Mouse (Mus musculus) stomach, postnatal 0 days (tissue): ENCODE data around the gene Naa15. TPM values are rescaled to one million over a fixed set of nuclear protein-coding genes. Genes with fewer than 3 reads are reported as not detected.

ENCODE experiments used
- ATAC-seq: fragments of 200-750 bp; cut with Nextera tagmentation; 2 replicates; pipeline ENCODE4 v1.8.0; 2017; ENCODE audit not compliant: low FRiP score, low TSS enrichment
- DNase-seq: peaks from one replicate; pipeline ENCODE4 v3.0.0-alpha.2; 2016; ENCODE audit warnings: low spot score
- H3K27ac ChIP-seq: fragments of 300-500 bp; sonication (generic); replicated peaks from 2 replicates; pipeline ENCODE4 v1.5.1; 2014; ENCODE audit warnings: mild to moderate bottlenecking, control low read depth
- H3K27me3 ChIP-seq: fragments of 300-500 bp; sonication (generic); 2 replicates; pipeline ENCODE4 v1.6.1; 2014; ENCODE audit warnings: low read length; ENCODE audit not compliant: control insufficient read depth, insufficient read depth
- H3K36me3 ChIP-seq: fragments of 300-500 bp; sonication (generic); 2 replicates; pipeline ENCODE4 v1.6.1; 2014; ENCODE audit warnings: low read length, mixed read lengths; ENCODE audit not compliant: control insufficient read depth, insufficient read depth
- H3K4me1 ChIP-seq: fragments of 300-500 bp; sonication (generic); replicated peaks from 2 replicates; pipeline ENCODE4 v1.6.1; 2014; ENCODE audit warnings: antibody characterized with exemption; ENCODE audit not compliant: control insufficient read depth, insufficient read depth
- H3K4me2 ChIP-seq: fragments of 300-500 bp; sonication (generic); replicated peaks from 2 replicates; pipeline ENCODE4 v1.6.1; 2014; ENCODE audit warnings: low read depth, mild to moderate bottlenecking, control low read depth, moderate library complexity
- H3K4me3 ChIP-seq: fragments of 300-500 bp; sonication (generic); 2 replicates; pipeline ENCODE4 v1.5.1; 2014; ENCODE audit warnings: low read depth, low read length, control low read depth
- H3K9ac ChIP-seq: fragments of 300-500 bp; sonication (generic); 2 replicates; pipeline ENCODE4 v1.6.1; 2014; ENCODE audit warnings: mild to moderate bottlenecking, low read length, control low read depth, mixed read lengths
- H3K9me3 ChIP-seq: fragments of 300-500 bp; sonication (generic); 2 replicates; pipeline ENCODE4 v1.6.1; 2016; ENCODE audit warnings: low read length; ENCODE audit not compliant: control insufficient read depth
- CTCF ChIP-seq: IDR thresholded peaks from 2 replicates; pipeline ENCODE4 v1.5.1; 2016; ENCODE audit warnings: antibody characterized with exemption, low read depth, mild to moderate bottlenecking, moderate library complexity
- EP300 ChIP-seq: optimal IDR thresholded peaks from 2 replicates; pipeline ENCODE3; 2016; ENCODE audit warnings: antibody characterized with exemption
- WGBS: fragments of 180-500 bp; shearing (Covaris S2); extraction: QIAGEN DNeasy Blood & Tissue Kit; methylation state at CpG from one replicate; pipeline ENCODE4 v1.1.7; 2014; 5-methylcytosine and 5-hydroxymethylcytosine counted together
- polyA plus RNA-seq: library from polyadenylated mRNA; unstranded; fragments of >200 nt; fragmentation: Nextera tagmentation; extraction: Ambion mirVana; gene quantifications from 2 replicates; pipeline ENCODE4 v1.2.1, GENCODE M21; 2015

Gene Naa15
- polyA plus RNA-seq, 1 experiment from 2014 or later, result 19.0 TPM

GRCm38 (mm10) chr3:51416364-51417134 is 1.6 kb downstream of the Naa15 start:
- WGBS, result under 1% methylated on average over 62 of the region's 68 CpGs
- H3K4me2 ChIP-seq, result peak overlapping the region; percentile 84
- 0 out of 2 replicates have a peak, but pooled peaks cover 4% of the 10 kb centered on the region for H3K4me1 ChIP-seq
- TF ChIP-seq CTCF, result no peak
- no peak for TF ChIP-seq EP300
- H3K4me3 ChIP-seq, result peak overlapping the region; percentile 97
- peak overlapping the region; percentile 98 for H3K27ac ChIP-seq
- peak; percentile 58 for ATAC-seq
- no peaks in the 10 kb centered on the region for H3K36me3 ChIP-seq
- DNase-seq, result peak; percentile 60
- no peaks in the 10 kb centered on the region for H3K9me3 ChIP-seq
- H3K9ac ChIP-seq, result peak overlapping the region; percentile 97
- no peaks in the 10 kb centered on the region for H3K27me3 ChIP-seq

- no peaks in the 10 kb centered on the region for H3K36me3 ChIP-seq
- 6% methylated on average over 8 of the region's 8 CpGs for whole genome bisulfite sequencing
- no peak for DNase-seq
Measured at GRCm38 (mm10) chr3:51417135-51417458, 2.1 kb downstream of the Naa15 start.

GRCm38 (mm10) chr3:51417485-51417884 is 2.5 kb downstream of the Naa15 start:
- no peak overlapping the region for H3K9ac ChIP-seq

More at GRCm38 (mm10) chr3:51417135-51417458, 2.1 kb downstream of the Naa15 start:
- no peak for ATAC-seq
- H3K4me3 ChIP-seq, result peak overlapping the region; percentile 97
- TF ChIP-seq EP300 (no peak), CTCF (no peak)
- H3K27me3 ChIP-seq, result no peaks in the 10 kb centered on the region
- peak overlapping the region; percentile 98 for H3K27ac ChIP-seq
- H3K4me1 ChIP-seq, result 0 out of 2 replicates have a peak, but pooled peaks cover 4% of the 10 kb centered on the region
- H3K9me3 ChIP-seq, result no peaks in the 10 kb centered on the region
- peak overlapping the region; percentile 97 for H3K9ac ChIP-seq
- peak overlapping the region; percentile 84 for H3K4me2 ChIP-seq

GRCm38 (mm10) chr3:51417966-51418365 is 3.0 kb downstream of the Naa15 start:
- no peak overlapping the region for H3K4me2 ChIP-seq
- H3K27me3 ChIP-seq, result no peaks in the 10 kb centered on the region
- no peak overlapping the region for H3K27ac ChIP-seq
- no peak overlapping the region for H3K9ac ChIP-seq
- DNase-seq, result no peak
- H3K4me3 ChIP-seq, result no peak overlapping the region
- no peaks in the 10 kb centered on the region for H3K36me3 ChIP-seq
- H3K9me3 ChIP-seq, result no peaks in the 10 kb centered on the region
- no peak for ATAC-seq
- TF ChIP-seq CTCF (no peak), EP300 (no peak)
- WGBS, result 43% methylated on average over 2 of the region's 2 CpGs
- H3K4me1 ChIP-seq, result 0 out of 2 replicates have a peak, but pooled peaks cover 4% of the 10 kb centered on the region

More at GRCm38 (mm10) chr3:51417485-51417884, 2.5 kb downstream of the Naa15 start:
- Histone ChIP-seq H3K9me3 (no peaks in the 10 kb centered on the region), H3K27ac (no peak overlapping the region), H3K4me2 (peak overlapping the region; percentile 84), H3K4me3 (peak overlapping the region; percentile 97; the same call in 1 of the 2 replicates), H3K4me1 (0 out of 2 replicates have a peak, but pooled peaks cover 4% of the 10 kb centered on the region), H3K27me3 (no peaks in the 10 kb centered on the region), H3K36me3 (no peaks in the 10 kb centered on the region)
- ATAC-seq (no peak), DNase-seq (no peak)
- TF ChIP-seq EP300, result no peak
- TF ChIP-seq CTCF, result peak; percentile 19; the same call in 1 of the 2 replicates
- 41% methylated on average over 2 of the region's 2 CpGs for WGBS

- WGBS, result 62% methylated on average over 3 of the region's 3 CpGs
- DNase-seq, result no peak
Measured at GRCm38 (mm10) chr3:51421921-51422320, 7.0 kb downstream of the Naa15 start.

GRCm38 (mm10) chr3:51425394-51425793 is 10.4 kb downstream of the Naa15 start:
- H3K27ac ChIP-seq, result no peak overlapping the region
- no peaks in the 10 kb centered on the region for H3K4me1 ChIP-seq
- no peak for TF ChIP-seq CTCF
- no peak for TF ChIP-seq EP300
- H3K4me2 ChIP-seq, result no peak overlapping the region
- H3K9me3 ChIP-seq, result no peaks in the 10 kb centered on the region
- H3K4me3 ChIP-seq, result no peak overlapping the region
- ATAC-seq (no peak), DNase-seq (no peak)
- no peak overlapping the region for H3K9ac ChIP-seq
- H3K36me3 ChIP-seq, result no peaks in the 10 kb centered on the region
- H3K27me3 ChIP-seq, result no peaks in the 10 kb centered on the region

More at GRCm38 (mm10) chr3:51421921-51422320, 7.0 kb downstream of the Naa15 start:
- Histone ChIP-seq H3K9me3 (no peaks in the 10 kb centered on the region), H3K27ac (no peak overlapping the region), H3K9ac (no peak overlapping the region), H3K36me3 (no peaks in the 10 kb centered on the region), H3K4me3 (no peak overlapping the region), H3K27me3 (no peaks in the 10 kb centered on the region), H3K4me2 (no peak overlapping the region), H3K4me1 (no peaks in the 10 kb centered on the region)
- ATAC-seq, result no peak
- TF ChIP-seq EP300 (no peak), CTCF (no peak)
